Mouse (Mus musculus) liver, embryonic 14.5 days (tissue): Measurements from ENCODE around the gene Arid3a.

Source experiments
- CTCF ChIP-seq: IDR thresholded peaks from 2 replicates; pipeline ENCODE4 v1.5.1; 2016; ENCODE audit warnings: antibody characterized with exemption, low read depth, control low read depth
- EP300 ChIP-seq: IDR thresholded peaks from 2 replicates; pipeline ENCODE4 v1.6.1; 2016; ENCODE audit warnings: antibody characterized with exemption, low read depth

DNA sequence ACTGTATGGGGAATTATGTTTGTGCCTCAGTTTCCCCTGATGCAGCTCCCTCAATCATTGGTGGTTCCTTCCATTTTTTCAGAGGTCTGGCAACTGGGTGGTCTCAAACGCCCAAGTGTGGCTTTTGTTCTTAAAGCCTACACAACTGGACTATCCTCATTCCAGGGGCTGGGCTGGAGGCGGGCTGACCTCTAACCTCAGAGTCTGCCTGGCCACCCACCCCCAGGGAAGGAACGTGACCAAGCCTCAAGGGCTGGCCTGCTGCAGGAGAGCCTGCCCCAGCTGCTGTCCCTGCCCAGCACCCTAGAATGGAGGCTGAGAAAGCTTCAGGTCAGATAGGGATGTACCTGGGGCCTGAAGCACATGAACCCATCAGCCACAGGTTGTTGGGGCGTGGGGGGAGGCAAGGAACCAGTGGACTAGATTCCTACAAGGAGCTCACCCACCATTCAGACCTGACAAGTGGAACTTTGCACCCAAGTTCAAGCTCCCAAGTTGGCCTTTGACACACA is 29.9 kb downstream of the Arid3a start:
- TF ChIP-seq CTCF (no peak), EP300 (no peak)
